8 mouse cellular contexts compared by ENCODE assay signal in genomic region chr8:122550234-122550994, GRCm38 (mm10). TPM values are rescaled to one million over a fixed set of nuclear protein-coding genes. Genes with fewer than 3 reads are reported as not detected.
DNase-seq lines count a peak whose midpoint lies in the region; ATAC-seq and TF ChIP-seq lines count a peak whose summit lies in the region.

No protein-coding gene starts in this region.

- no peaks in the 10 kb centered on the region for H3K27me3 ChIP-seq in embryonic facial prominence, embryonic 12.5 days
- H3K27me3 ChIP-seq in limb, embryonic 10.5 days (ENCODE audit: low read depth, poor library complexity, severe bottlenecking): no peaks in the 10 kb centered on the region
- peaks cover 32% of the 10 kb centered on the region for H3K27me3 ChIP-seq in midbrain, embryonic 15.5 days (replicated peaks)

- DNase-seq in 3134 (ENCODE audit: extremely low read depth, insufficient read length, low spot score) (peak; percentile 71), ES-E14 (ENCODE audit: low read depth, low spot score) (no peak)
- peak; percentile 69 to 74 for DNase-seq in heart, postnatal 10 days
- DNase-seq in limb, embryonic 10.5 days (ENCODE audit: low spot score): peak; percentile 80
- DNase-seq in layer of hippocampus, postnatal 25 days (ENCODE audit: extremely low spot score in 1 of 2, low spot score in 1 of 2): no peak

- in situ Hi-C loops in ES-E14 (cut with MboI; ENCODE audit: low sequenced_read_pairs in 2 of 2, unreplicated experiment in 2 of 2): no loop called here

- H3K9me3 ChIP-seq in ES-E14 (ENCODE audit: control insufficient read depth, insufficient read depth, low read depth, low read length): no peaks in the 10 kb centered on the region
- no peaks in the 10 kb centered on the region for H3K9me3 ChIP-seq in embryonic facial prominence, embryonic 12.5 days
- no peaks in the 10 kb centered on the region for H3K9me3 ChIP-seq in limb, embryonic 10.5 days (replicated peaks)
- no peaks in the 10 kb centered on the region for H3K9me3 ChIP-seq in midbrain, embryonic 15.5 days

- peaks cover 3% of the 10 kb centered on the region; the same call in 1 of the 2 replicates for H3K36me3 ChIP-seq in ES-E14 (ENCODE audit: control insufficient read depth, insufficient read depth, low read length, poor library complexity, severe bottlenecking)
- H3K36me3 ChIP-seq in embryonic facial prominence, embryonic 12.5 days: no peaks in the 10 kb centered on the region
- H3K36me3 ChIP-seq in limb, embryonic 10.5 days: peaks cover 10% of the 10 kb centered on the region; the same call in 1 of the 2 replicates
- no peaks in the 10 kb centered on the region for H3K36me3 ChIP-seq in midbrain, embryonic 15.5 days (replicated peaks)

- H3K4me2 ChIP-seq in embryonic facial prominence, embryonic 12.5 days (replicated peaks): peak overlapping the region; percentile 93
- H3K4me2 ChIP-seq in midbrain, embryonic 15.5 days: peak overlapping the region; percentile 89

- H3K27ac ChIP-seq in ES-E14 (ENCODE audit: insufficient read depth, low read depth, low read length, poor library complexity, severe bottlenecking): 0 out of 2 replicates have a peak overlapping the region, but pooled peaks have one; percentile 27
- H3K27ac ChIP-seq in embryonic facial prominence, embryonic 12.5 days: peak overlapping the region; percentile 85
- H3K27ac ChIP-seq in limb, embryonic 10.5 days: peak overlapping the region; percentile 96
- H3K27ac ChIP-seq in midbrain, embryonic 15.5 days: no peak overlapping the region

- 2% methylated on average over 52 of the region's 52 CpGs for WGBS in embryonic facial prominence, embryonic 12.5 days
- 3% methylated on average over 52 of the region's 52 CpGs for WGBS in limb, embryonic 10.5 days
- 5% methylated on average over 48 of the region's 52 CpGs for WGBS in midbrain, embryonic 15.5 days

- H3K9ac ChIP-seq in ES-E14 (ENCODE audit: insufficient read depth, low read depth, low read length, poor library complexity, severe bottlenecking): peak overlapping the region; percentile 97
- peak overlapping the region; percentile 88 for H3K9ac ChIP-seq in embryonic facial prominence, embryonic 12.5 days
- H3K9ac ChIP-seq in midbrain, embryonic 15.5 days: peak overlapping the region; percentile 46

- intact Hi-C loops in heart, postnatal 10 days (cut with DNase I): no loop called here

- H3K4me3 ChIP-seq in ES-E14 (ENCODE audit: insufficient read depth in 1 of 2, low read depth in 1 of 2, low read length in 2 of 2, poor library complexity in 1 of 2, severe bottlenecking in 1 of 2): peak overlapping the region; percentile 87 to 92
- H3K4me3 ChIP-seq in embryonic facial prominence, embryonic 12.5 days: peak overlapping the region; percentile 71
- H3K4me3 ChIP-seq in limb, embryonic 10.5 days: peak overlapping the region; percentile 79
- peak overlapping the region; percentile 53 for H3K4me3 ChIP-seq in midbrain, embryonic 15.5 days

- H3K4me1 ChIP-seq in ES-E14 (ENCODE audit: control insufficient read depth in 2 of 2, insufficient read depth in 2 of 2, low read length in 2 of 2, poor library complexity in 1 of 2): peaks cover 7 to 37% of the 10 kb centered on the region in 2 experiments; a peak in 3 of 4 replicates
- peaks cover 40% of the 10 kb centered on the region for H3K4me1 ChIP-seq in embryonic facial prominence, embryonic 12.5 days
- H3K4me1 ChIP-seq in limb, embryonic 10.5 days: peaks cover 60% of the 10 kb centered on the region
- peaks cover 14% of the 10 kb centered on the region for H3K4me1 ChIP-seq in midbrain, embryonic 15.5 days

- ATAC-seq in embryonic facial prominence, embryonic 12.5 days (ENCODE audit: insufficient number of reproducible peaks, insufficient read depth, low FRiP score, low TSS enrichment): peak; percentile 29; the same call in 1 of the 2 replicates
- peak; percentile 58; the same call in 1 of the 2 replicates for ATAC-seq in midbrain, embryonic 15.5 days (replicated peaks)
- ATAC-seq in megakaryocyte progenitor cell, adult 5-6 weeks (replicated peaks; ENCODE audit: poor library complexity): no peak

TF ChIP-seq in ES-E14, 5 proteins besides CTCF, POLR2A, EP300 and RAD21:
- TF ChIP-seq HCFC1 (IDR thresholded peaks at IDR 0.05; ENCODE audit: borderline replicate concordance, insufficient read depth, low read length) (0 out of 2 replicates have a peak, but pooled peaks have one; percentile 7), MAFK (IDR thresholded peaks at IDR 0.05; ENCODE audit: insufficient read depth, low read depth, low read length) (no peak)

RNA-seq across cellular contexts. Expression of gene Piezo1, which starts 0.7 kb away (rescaled TPM):
- total RNA-seq in ES-E14 (2012; rRNA removed): 204 and 335 TPM in 2 replicates
- polyA plus RNA-seq in embryonic facial prominence, embryonic 12.5 days (2016; fragmentation: Nextera tagmentation; extraction: Ambion mirVana): 11.6 and 16.7 TPM in 2 replicates
- total RNA-seq in heart, postnatal 10 days (2021): 10 to 100 TPM; 40.3 to 43.3 TPM
- polyA plus RNA-seq in limb, embryonic 10.5 days (2016; fragmentation: Nextera tagmentation; extraction: Ambion mirVana): 10.7 and 11.8 TPM in 2 replicates
- 2.7 and 3.3 TPM in 2 replicates for polyA plus RNA-seq in midbrain, embryonic 15.5 days (2015; fragmentation: Nextera tagmentation; extraction: Ambion mirVana)
- 25.8 and 38.5 TPM in 2 replicates for total RNA-seq in megakaryocyte progenitor cell, adult 5-6 weeks (2015)
- total RNA-seq in megakaryocyte progenitor cell, adult 5-6 weeks (2017): 15.5 and 22.3 TPM in 2 replicates
- total RNA-seq in layer of hippocampus, postnatal 25 days (2021): 1 to 10 TPM; 3.6 to 5.7 TPM

RNA-seq across cellular contexts. Expression of gene Cdt1, which starts 17.4 kb away (rescaled TPM):
- 139 and 168 TPM in 2 replicates for total RNA-seq in ES-E14 (2012; rRNA removed)
- polyA plus RNA-seq in embryonic facial prominence, embryonic 12.5 days (2016; fragmentation: Nextera tagmentation; extraction: Ambion mirVana): 41.2 and 41.6 TPM in 2 replicates
- total RNA-seq in heart, postnatal 10 days (2021): 10 to 100 TPM in 1 of 2 experiments, 1 to 10 TPM in 1; 9.7 to 14.0 TPM
- polyA plus RNA-seq in limb, embryonic 10.5 days (2016; fragmentation: Nextera tagmentation; extraction: Ambion mirVana): 68.9 and 75.6 TPM in 2 replicates
- polyA plus RNA-seq in midbrain, embryonic 15.5 days (2015; fragmentation: Nextera tagmentation; extraction: Ambion mirVana): 7.0 and 8.2 TPM in 2 replicates
- 52.4 and 62.0 TPM in 2 replicates for total RNA-seq in megakaryocyte progenitor cell, adult 5-6 weeks (2015)
- total RNA-seq in megakaryocyte progenitor cell, adult 5-6 weeks (2017): 40.8 and 49.6 TPM in 2 replicates
- total RNA-seq in layer of hippocampus, postnatal 25 days (2021): 1 to 10 TPM; 1.1 to 1.6 TPM

RNA-seq across cellular contexts. Expression of gene Aprt, which starts 26.3 kb away (rescaled TPM):
- total RNA-seq in ES-E14 (2012; rRNA removed): 400 and 412 TPM in 2 replicates
- 289 and 298 TPM in 2 replicates for polyA plus RNA-seq in embryonic facial prominence, embryonic 12.5 days (2016; fragmentation: Nextera tagmentation; extraction: Ambion mirVana)
- 10 to 100 TPM; 37.9 to 41.8 TPM for total RNA-seq in heart, postnatal 10 days (2021)
- polyA plus RNA-seq in limb, embryonic 10.5 days (2016; fragmentation: Nextera tagmentation; extraction: Ambion mirVana): 285 and 308 TPM in 2 replicates
- 166 and 173 TPM in 2 replicates for polyA plus RNA-seq in midbrain, embryonic 15.5 days (2015; fragmentation: Nextera tagmentation; extraction: Ambion mirVana)
- 258 and 268 TPM in 2 replicates for total RNA-seq in megakaryocyte progenitor cell, adult 5-6 weeks (2015)
- 117 and 152 TPM in 2 replicates for total RNA-seq in megakaryocyte progenitor cell, adult 5-6 weeks (2017)
- 10 to 100 TPM; 62.5 to 69.6 TPM for total RNA-seq in layer of hippocampus, postnatal 25 days (2021)

Comparison
In these comparisons a context has a peak if more than half of its experiments do, and no peak if none do; other contexts are left out.
1. DNase-seq: peak in 3134 (single experiment), heart, postnatal 10 days (2 of 2) and limb, embryonic 10.5 days (single experiment); none in ES-E14 (single experiment) and layer of hippocampus, postnatal 25 days (0 of 2).
2. H3K9ac ChIP-seq: peak in every context shown above with its lines; median percentile 97 in ES-E14; 88 in embryonic facial prominence, embryonic 12.5 days; 46 in midbrain, embryonic 15.5 days.
3. RNA of gene Cdt1, which starts 17.4 kb away (total RNA-seq): 139 to 168 TPM in ES-E14, 40.8 to 62.0 TPM in megakaryocyte progenitor cell, adult 5-6 weeks and 9.7 to 14.0 TPM in heart, postnatal 10 days; 1.1 to 1.6 TPM in layer of hippocampus, postnatal 25 days; every median in the first group is over 4 times any median in the second.
4. Peak in every context shown above with its lines, with median percentiles within 50 percentile points of each other: H3K4me3 ChIP-seq.